Mouse (Mus musculus) bone marrow, adult 2 months (tissue): ENCODE data around the gene Col6a1. TPM values are rescaled to one million over a fixed set of nuclear protein-coding genes. Genes with fewer than 3 reads are reported as not detected.

Source experiments
- H3K27ac ChIP-seq: fragments of 200-500 bp; 2 replicates; pipeline ENCODE4 v1.5.1; 2012; ENCODE audit warnings: low read depth, mild to moderate bottlenecking, control low read depth, inconsistent platforms, low read length; ENCODE audit not compliant: control insufficient read depth, poor library complexity, insufficient read depth
- H3K4me1 ChIP-seq: fragments of 200-500 bp; 2 replicates; pipeline ENCODE4 v1.6.1; 2011; ENCODE audit warnings: low read length; ENCODE audit not compliant: control insufficient read depth, insufficient read depth
- H3K4me3 ChIP-seq: fragments of 200-500 bp; replicated peaks from 2 replicates; pipeline ENCODE3; 2011; ENCODE audit warnings: mild to moderate bottlenecking, low read depth, low read length, control low read depth; ENCODE audit not compliant: control insufficient read depth
- CTCF ChIP-seq: fragments of 200-500 bp; IDR thresholded peaks from 2 replicates; pipeline ENCODE4 v1.5.1; 2011; ENCODE audit warnings: low read length, control low read depth; ENCODE audit not compliant: control insufficient read depth, insufficient read depth
- POLR2A ChIP-seq: fragments of 200-500 bp; IDR thresholded peaks from 2 replicates; pipeline ENCODE4 v1.6.1; 2011; ENCODE audit warnings: low read depth, mild to moderate bottlenecking, control low read depth, low read length, borderline replicate concordance; ENCODE audit not compliant: control insufficient read depth
- WGBS: fragments of 180-500 bp; shearing (Covaris S2); methylation state at CpG from one replicate; pipeline ENCODE4 v1.1.7; 2018; 5-methylcytosine and 5-hydroxymethylcytosine counted together
- polyA plus RNA-seq: library from polyadenylated mRNA; stranded (reverse); fragments of >200 nt; gene quantifications from 2 replicates; pipeline ENCODE4 v1.2.4, GENCODE M21; 2011; ENCODE audit warnings: low replicate concordance; ENCODE audit not compliant: missing spikeins, insufficient read depth, insufficient read length

The Col6a1 gene
- polyA plus RNA-seq, 1 experiment = 14.9 TPM

GRCm38 (mm10) chr10:76680758-76681650 is 45.0 kb downstream of the Col6a1 start:
- H3K4me1 ChIP-seq = no peaks in the 10 kb centered on the region
- no peak overlapping the region for H3K4me3 ChIP-seq
- WGBS = 79% methylated on average over 6 of the region's 6 CpGs
- TF ChIP-seq POLR2A (no peak), CTCF (no peak)
- no peak overlapping the region for H3K27ac ChIP-seq

GRCm38 (mm10) chr10:76678122-76678521 is 47.8 kb downstream of the Col6a1 start:
- no peaks in the 10 kb centered on the region for H3K4me1 ChIP-seq
- no peak overlapping the region for H3K27ac ChIP-seq
- no peak overlapping the region for H3K4me3 ChIP-seq
- no peak for TF ChIP-seq CTCF
- TF ChIP-seq POLR2A = no peak
- WGBS = 73% methylated on average over 7 of the region's 7 CpGs

DNA sequence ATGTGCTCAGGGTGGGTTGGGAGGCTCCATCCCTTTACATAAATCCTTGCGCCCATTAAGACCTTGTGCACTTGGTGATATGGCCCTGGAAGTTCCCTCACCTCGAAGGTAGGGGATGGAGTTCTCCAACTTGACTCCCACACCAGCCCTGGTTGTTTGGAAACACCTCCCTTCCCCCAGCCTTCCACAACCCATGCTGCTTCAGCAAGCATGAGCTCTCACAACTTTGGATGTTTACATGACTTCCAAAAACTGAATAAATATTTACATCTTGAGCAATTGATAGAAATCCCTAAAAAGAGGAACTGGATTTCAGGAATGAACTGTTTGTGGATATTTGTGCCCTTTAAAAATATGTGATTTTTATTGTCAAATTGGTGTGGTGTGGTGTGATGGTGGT is 50.7 kb downstream of the Col6a1 start:
- TF ChIP-seq CTCF (no peak), POLR2A (no peak)
- no peak overlapping the region for H3K27ac ChIP-seq
- WGBS = 79% methylated on average over 2 of the region's 2 CpGs
- H3K4me3 ChIP-seq = no peak overlapping the region
- no peaks in the 10 kb centered on the region for H3K4me1 ChIP-seq

DNA sequence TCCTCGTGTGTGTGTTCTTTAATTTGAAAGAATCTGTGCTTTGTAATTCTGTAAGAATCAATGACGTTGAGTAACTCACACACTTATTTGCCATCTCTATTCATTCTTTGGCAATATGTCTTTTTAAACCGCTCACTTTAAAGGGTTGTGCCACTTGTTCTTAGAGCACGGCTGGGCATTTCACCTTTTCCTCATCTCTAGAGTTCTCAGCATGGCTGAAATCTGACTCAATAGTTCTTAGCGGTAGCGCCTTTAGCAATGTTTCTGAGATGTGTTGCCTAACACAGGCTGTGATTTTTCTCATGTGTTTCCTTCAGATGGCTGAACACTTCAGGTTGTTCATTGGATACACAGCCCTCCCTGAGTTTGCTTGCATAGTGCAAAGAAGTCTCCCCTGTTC is 51.4 kb downstream of the Col6a1 start:
- H3K4me3 ChIP-seq = no peak overlapping the region
- no peaks in the 10 kb centered on the region for H3K4me1 ChIP-seq
- no peak for TF ChIP-seq CTCF
- TF ChIP-seq POLR2A = no peak
- H3K27ac ChIP-seq = no peak overlapping the region
- WGBS = 77% methylated on average over 6 of the region's 6 CpGs

GRCm38 (mm10) chr10:76671939-76672338 is 54.0 kb downstream of the Col6a1 start:
- Histone ChIP-seq H3K27ac (no peak overlapping the region), H3K4me1 (no peaks in the 10 kb centered on the region), H3K4me3 (no peak overlapping the region)
- 88% methylated on average over 9 of the region's 9 CpGs for WGBS
- TF ChIP-seq POLR2A (no peak), CTCF (no peak)

GRCm38 (mm10) chr10:76668947-76669284 is 57.1 kb downstream of the Col6a1 start:
- H3K27ac ChIP-seq = no peak overlapping the region
- no peak for TF ChIP-seq POLR2A
- TF ChIP-seq CTCF = no peak
- WGBS = 39% methylated on average over 7 of the region's 7 CpGs
- no peaks in the 10 kb centered on the region for H3K4me1 ChIP-seq
- no peak overlapping the region for H3K4me3 ChIP-seq

- Histone ChIP-seq H3K27ac (no peak overlapping the region), H3K4me3 (no peak overlapping the region), H3K4me1 (no peaks in the 10 kb centered on the region)
- no peak for TF ChIP-seq CTCF
- TF ChIP-seq POLR2A = no peak
- WGBS = 75% methylated on average over 4 of the region's 4 CpGs
Observed at GRCm38 (mm10) chr10:76668261-76668946, 57.6 kb downstream of the Col6a1 start.

GRCm38 (mm10) chr10:76667197-76667805 is 58.7 kb downstream of the Col6a1 start:
- H3K27ac ChIP-seq = no peak overlapping the region
- WGBS = 67% methylated on average over 1 of the region's 1 CpGs
- H3K4me1 ChIP-seq = no peaks in the 10 kb centered on the region
- H3K4me3 ChIP-seq = no peak overlapping the region
- TF ChIP-seq POLR2A = no peak
- no peak for TF ChIP-seq CTCF

DNA sequence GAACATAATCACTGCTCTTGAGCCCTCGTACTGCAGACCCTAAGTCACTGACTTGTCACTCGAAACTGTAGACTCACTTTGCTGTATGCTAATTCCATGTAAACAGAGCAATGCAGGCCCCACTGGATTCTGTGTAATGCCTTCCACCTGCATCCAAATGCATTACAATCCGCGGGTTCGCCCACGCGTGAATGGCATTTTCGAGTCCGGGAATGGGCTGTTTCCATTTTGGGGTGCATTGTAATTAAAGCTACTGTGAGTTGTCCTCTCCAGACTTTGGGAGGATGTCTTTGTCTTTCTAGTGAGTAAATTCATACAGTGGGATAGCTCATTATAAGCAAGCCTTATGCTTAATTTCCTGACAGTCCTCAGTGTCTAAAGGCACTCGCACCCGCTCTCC is 60.4 kb downstream of the Col6a1 start:
- Histone ChIP-seq H3K4me3 (no peak overlapping the region), H3K4me1 (no peaks in the 10 kb centered on the region), H3K27ac (no peak overlapping the region)
- 86% methylated on average over 11 of the region's 11 CpGs for WGBS
- TF ChIP-seq POLR2A = no peak
- no peak for TF ChIP-seq CTCF
